Mouse (Mus musculus) ES-Bruce4 (cell line): Measurements from ENCODE around the gene Pgam1.

Experiments used
- EP300 ChIP-seq: IDR thresholded peaks from 2 replicates; pipeline ENCODE4 v1.6.1; 2011; ENCODE audit warnings: low read depth, low read length; ENCODE audit not compliant: insufficient read depth
- POLR2A ChIP-seq: IDR thresholded peaks from one replicate; pipeline ENCODE4 v1.8.1; 2011; ENCODE audit warnings: low read length; ENCODE audit not compliant: insufficient read depth

- TF ChIP-seq POLR2A (no peak), EP300 (no peak)
These were observed 2.3 kb downstream of the Pgam1 start for GRCm38 (mm10) chr19:41913774-41914591.
